Mouse (Mus musculus) heart, postnatal 0 days (tissue): ENCODE data around the gene Surf6.

Source experiments
- CTCF ChIP-seq: IDR thresholded peaks from 2 replicates; pipeline ENCODE4 v1.5.1; 2016; ENCODE audit warnings: antibody characterized with exemption, control low read depth, low read depth
- EP300 ChIP-seq: IDR thresholded peaks from 2 replicates; pipeline ENCODE4 v1.6.1; 2016; ENCODE audit warnings: antibody characterized with exemption, low read depth

DNA sequence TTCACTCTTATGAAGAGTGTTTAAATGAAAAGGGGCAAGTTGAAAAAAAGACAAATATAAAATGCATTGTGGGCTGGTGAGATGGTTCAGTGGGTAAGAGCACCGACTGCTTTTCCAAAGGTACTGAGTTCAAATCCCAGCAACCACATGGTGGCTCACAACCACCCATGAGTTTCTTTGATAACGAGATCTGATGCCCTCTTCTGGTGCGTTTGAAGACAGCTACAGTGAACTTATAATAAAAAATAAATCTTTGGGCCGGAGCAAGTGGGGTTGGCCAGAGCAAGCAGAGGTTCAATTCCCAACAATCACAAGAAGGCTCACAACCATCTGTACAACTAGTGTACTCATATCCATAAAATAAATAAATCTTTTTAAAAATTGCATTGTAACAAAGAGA, 6.8 kb downstream of the Surf6 start:
- no peak for TF ChIP-seq CTCF
- no peak for TF ChIP-seq EP300
